ENCODE assay signal across 8 mouse cellular contexts in genomic region chr8:120227891-120228591, GRCm38 (mm10). TPM values are rescaled to one million over a fixed set of nuclear protein-coding genes. Genes with fewer than 3 reads are reported as not detected.
DNase-seq lines count a peak whose midpoint lies in the region; ATAC-seq lines count a peak whose summit lies in the region.

TSS of gene Gse1 (plus strand) at chr8:120228456.

- H3K9ac ChIP-seq in forebrain, embryonic 16.5 days (replicated peaks; ENCODE audit: low read depth, low read length) = peak within 1 kb of the TSS; percentile 59
- H3K9ac ChIP-seq in lung, embryonic 16.5 days (ENCODE audit: low read length) = peak within 1 kb of the TSS; percentile 75

- peak; percentile 72 for ATAC-seq in forebrain, embryonic 16.5 days
- peak; percentile 87 for ATAC-seq in lung, embryonic 16.5 days (ENCODE audit: low read depth)

- no peak within 1 kb of the TSS for H3K27ac ChIP-seq in forebrain, embryonic 16.5 days (ENCODE audit: low read length)
- H3K27ac ChIP-seq in hindbrain, embryonic 10.5 days = peak within 1 kb of the TSS; percentile 88
- H3K27ac ChIP-seq in lung, embryonic 16.5 days (ENCODE audit: low read length) = peak within 1 kb of the TSS; percentile 67

- peak within 1 kb of the TSS; percentile 57 for H3K4me3 ChIP-seq in forebrain, embryonic 16.5 days (replicated peaks; ENCODE audit: low read length)
- H3K4me3 ChIP-seq in hindbrain, embryonic 10.5 days = peak within 1 kb of the TSS; percentile 70
- peak within 1 kb of the TSS; percentile 68 for H3K4me3 ChIP-seq in lung, embryonic 16.5 days (ENCODE audit: low read length)

- H3K9me3 ChIP-seq in forebrain, embryonic 16.5 days (ENCODE audit: control insufficient read depth, low read length) = no peaks in the 10 kb centered on the region
- H3K9me3 ChIP-seq in hindbrain, embryonic 10.5 days = no peaks in the 10 kb centered on the region
- no peaks in the 10 kb centered on the region for H3K9me3 ChIP-seq in lung, embryonic 16.5 days (ENCODE audit: control insufficient read depth, low read length)

- H3K36me3 ChIP-seq in forebrain, embryonic 16.5 days (ENCODE audit: control insufficient read depth, insufficient read depth) = no peaks in the 10 kb centered on the region
- H3K36me3 ChIP-seq in hindbrain, embryonic 10.5 days = no peaks in the 10 kb centered on the region
- H3K36me3 ChIP-seq in lung, embryonic 16.5 days (ENCODE audit: control insufficient read depth, insufficient read depth, low read length) = no peaks in the 10 kb centered on the region

- peak within 1 kb of the TSS; percentile 72 for H3K4me2 ChIP-seq in forebrain, embryonic 16.5 days (ENCODE audit: low read length)
- H3K4me2 ChIP-seq in lung, embryonic 16.5 days (ENCODE audit: low read depth, low read length) = peak within 1 kb of the TSS; percentile 97

- 2% methylated on average over 21 of the region's 52 CpGs for WGBS in forebrain, embryonic 16.5 days
- 7% methylated on average over 45 of the region's 52 CpGs for WGBS in hindbrain, embryonic 10.5 days
- WGBS in lung, embryonic 16.5 days = 12% methylated on average over 13 of the region's 52 CpGs

- H3K27me3 ChIP-seq in forebrain, embryonic 16.5 days (replicated peaks; ENCODE audit: control insufficient read depth, insufficient read depth, low read length) = no peaks in the 10 kb centered on the region
- peaks cover 73% of the 10 kb centered on the region for H3K27me3 ChIP-seq in hindbrain, embryonic 10.5 days (ENCODE audit: insufficient read depth, poor library complexity, severe bottlenecking)
- H3K27me3 ChIP-seq in lung, embryonic 16.5 days (ENCODE audit: control insufficient read depth, insufficient read depth, low read depth, low read length) = peaks cover 12% of the 10 kb centered on the region

- peak; percentile 84 to 85 for DNase-seq in adrenal gland, adult 18-20 months (ENCODE audit: low spot score in 2 of 2)
- DNase-seq in cerebellum, adult 8-10 months = peak; percentile 61
- peak; percentile 83 for DNase-seq in hindbrain, embryonic 10.5 days (ENCODE audit: low spot score)
- peak; percentile 54 to 70 for DNase-seq in layer of hippocampus, postnatal 10 days (ENCODE audit: low spot score in 2 of 2)
- DNase-seq in retina, postnatal 1 day = peak; percentile 95
- no peak for DNase-seq in T-cell, adult 2 months (ENCODE audit: low spot score)

- H3K4me1 ChIP-seq in forebrain, embryonic 16.5 days (replicated peaks; ENCODE audit: control insufficient read depth, insufficient read depth, low read length) = peaks cover 51% of the 10 kb centered on the region
- H3K4me1 ChIP-seq in hindbrain, embryonic 10.5 days (replicated peaks) = peaks cover 93% of the 10 kb centered on the region
- H3K4me1 ChIP-seq in lung, embryonic 16.5 days (replicated peaks; ENCODE audit: control insufficient read depth, insufficient read depth, low read length) = peaks cover 51% of the 10 kb centered on the region

RNA-seq across cellular contexts. Expression of gene Gse1, which starts in this region (rescaled TPM):
- 10 to 100 TPM; 23.9 to 24.1 TPM for total RNA-seq in adrenal gland, adult 18-20 months (2021)
- 26.9 and 34.9 TPM in 2 replicates for polyA plus RNA-seq in forebrain, embryonic 16.5 days (2015; fragmentation: Nextera tagmentation; extraction: Ambion mirVana)
- polyA plus RNA-seq in hindbrain, embryonic 10.5 days (2016; fragmentation: Nextera tagmentation; extraction: Ambion mirVana) = 14.3 and 22.9 TPM in 2 replicates
- total RNA-seq in layer of hippocampus, postnatal 10 days (2021) = 10 to 100 TPM; 65.0 to 79.3 TPM
- 10.2 and 10.9 TPM in 2 replicates for polyA plus RNA-seq in lung, embryonic 16.5 days (2015; fragmentation: Nextera tagmentation; extraction: Ambion mirVana)
